Mouse (Mus musculus) hindbrain, embryonic 11.5 days (tissue): Measurements from ENCODE around the gene Gm42791. TPM values are rescaled to one million over a fixed set of nuclear protein-coding genes. Genes with fewer than 3 reads are reported as not detected.

ENCODE experiments used
- ATAC-seq: fragments of 200-750 bp; cut with Nextera tagmentation; 2 replicates; pipeline ENCODE4 v1.8.0; 2017; ENCODE audit warnings: mild to moderate bottlenecking, moderate TSS enrichment, moderate library complexity; ENCODE audit not compliant: low FRiP score
- DNase-seq: peaks from one replicate; pipeline ENCODE4 v3.0.0-alpha.2; 2015; ENCODE audit warnings: low spot score
- H3K27ac ChIP-seq: fragments of 300-500 bp; sonication (generic); 2 replicates; pipeline ENCODE4 v1.5.1; 2014; ENCODE audit warnings: mild to moderate bottlenecking, low read depth, low read length
- H3K27me3 ChIP-seq: fragments of 300-500 bp; sonication (generic); 2 replicates; pipeline ENCODE4 v1.6.1; 2014; ENCODE audit warnings: mild to moderate bottlenecking, low read length, moderate library complexity, mixed read lengths; ENCODE audit not compliant: control insufficient read depth, insufficient read depth
- H3K36me3 ChIP-seq: fragments of 300-500 bp; sonication (generic); 2 replicates; pipeline ENCODE4 v1.6.1; 2014; ENCODE audit warnings: mild to moderate bottlenecking, low read length, moderate library complexity, mixed read lengths; ENCODE audit not compliant: control insufficient read depth, insufficient read depth
- H3K4me1 ChIP-seq: fragments of 300-500 bp; sonication (generic); replicated peaks from 2 replicates; pipeline ENCODE4 v1.6.1; 2014; ENCODE audit warnings: low read length, mixed read lengths; ENCODE audit not compliant: control insufficient read depth, insufficient read depth
- H3K4me2 ChIP-seq: fragments of 300-500 bp; sonication (generic); replicated peaks from 2 replicates; pipeline ENCODE4 v1.6.1; 2014; ENCODE audit warnings: mild to moderate bottlenecking, low read depth, low read length
- H3K4me3 ChIP-seq: fragments of 300-500 bp; sonication (generic); 2 replicates; pipeline ENCODE4 v1.5.1; 2014; ENCODE audit warnings: low read depth, low read length
- H3K9ac ChIP-seq: fragments of 300-500 bp; sonication (generic); 2 replicates; pipeline ENCODE4 v1.6.1; 2014; ENCODE audit warnings: low read depth, low read length
- H3K9me3 ChIP-seq: fragments of 300-500 bp; sonication (generic); 2 replicates; pipeline ENCODE4 v1.6.1; 2016; ENCODE audit warnings: low read length; ENCODE audit not compliant: control insufficient read depth
- WGBS: fragments of 180-500 bp; shearing (Covaris S2); extraction: QIAGEN DNeasy Blood & Tissue Kit; methylation state at CpG from one replicate; pipeline ENCODE4 v1.1.7; 2014; 5-methylcytosine and 5-hydroxymethylcytosine counted together
- polyA plus RNA-seq: library from polyadenylated mRNA; unstranded; fragments of >200 nt; fragmentation: Nextera tagmentation; extraction: Ambion mirVana; gene quantifications from 2 replicates; pipeline ENCODE4 v1.2.1, GENCODE M21; 2014

Gene Gm42791
- polyA plus RNA-seq, 1 experiment from 2014 or later = not detected

DNA sequence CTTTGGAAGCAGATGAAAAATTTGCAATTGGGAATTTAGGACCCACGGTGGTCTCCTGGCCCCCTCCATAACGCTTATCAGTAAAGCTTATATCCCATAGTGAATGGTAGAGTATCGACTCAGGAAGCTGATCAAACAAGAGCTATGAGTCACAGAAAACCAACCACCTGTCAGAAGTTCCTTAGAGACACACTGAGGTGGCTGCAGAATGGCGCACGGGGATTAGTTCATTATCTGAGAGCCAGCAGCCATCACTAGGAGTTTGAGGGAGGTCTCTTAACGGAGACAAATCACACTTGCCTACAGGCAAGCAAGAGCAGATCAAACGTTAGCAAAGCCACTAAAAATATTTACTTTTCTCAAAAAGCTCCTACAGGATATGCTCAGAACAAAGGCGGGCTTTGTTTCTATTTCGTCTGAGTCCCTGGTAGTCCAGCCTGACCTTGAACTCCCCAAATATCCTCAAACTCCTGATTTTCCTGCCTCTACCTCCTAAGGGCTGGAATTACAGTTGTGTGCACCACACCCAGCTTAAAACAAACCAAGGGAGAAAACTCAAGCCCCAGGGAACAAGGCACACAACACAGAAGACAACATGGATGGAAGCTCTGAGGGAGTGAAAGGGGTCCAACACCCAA, 37.9 kb downstream of the Gm42791 start:
- no peak overlapping the region for H3K27ac ChIP-seq
- H3K27me3 ChIP-seq = no peaks in the 10 kb centered on the region
- H3K4me2 ChIP-seq = no peak overlapping the region
- no peak for ATAC-seq
- no peak overlapping the region for H3K4me3 ChIP-seq
- no peak overlapping the region for H3K9ac ChIP-seq
- no peaks in the 10 kb centered on the region for H3K9me3 ChIP-seq
- WGBS = 64% methylated on average over 9 of the region's 9 CpGs
- no peak for DNase-seq
- H3K36me3 ChIP-seq = no peaks in the 10 kb centered on the region
- peaks cover 3% of the 10 kb centered on the region for H3K4me1 ChIP-seq

GRCm38 (mm10) chr5:148956091-148956490, 38.9 kb downstream of the Gm42791 start:
- 74% methylated on average over 9 of the region's 9 CpGs for WGBS
- H3K9me3 ChIP-seq = no peaks in the 10 kb centered on the region
- ATAC-seq (no peak), DNase-seq (no peak)
- no peaks in the 10 kb centered on the region for H3K27me3 ChIP-seq
- H3K27ac ChIP-seq = no peak overlapping the region
- H3K4me3 ChIP-seq = no peak overlapping the region
- H3K4me1 ChIP-seq = peaks cover 3% of the 10 kb centered on the region
- no peak overlapping the region for H3K4me2 ChIP-seq
- no peaks in the 10 kb centered on the region for H3K36me3 ChIP-seq
- H3K9ac ChIP-seq = no peak overlapping the region

- Histone ChIP-seq H3K9ac (no peak overlapping the region), H3K4me2 (no peak overlapping the region), H3K9me3 (no peaks in the 10 kb centered on the region), H3K36me3 (no peaks in the 10 kb centered on the region), H3K4me3 (no peak overlapping the region), H3K4me1 (peaks cover 3% of the 10 kb centered on the region), H3K27ac (no peak overlapping the region), H3K27me3 (no peaks in the 10 kb centered on the region)
- ATAC-seq (no peak), DNase-seq (no peak)
- 93% methylated on average over 6 of the region's 6 CpGs for WGBS
These were observed 39.4 kb downstream of the Gm42791 start for GRCm38 (mm10) chr5:148955575-148955974.

GRCm38 (mm10) chr5:148954314-148955060, 40.5 kb downstream of the Gm42791 start:
- Histone ChIP-seq H3K4me3 (no peak overlapping the region), H3K36me3 (no peaks in the 10 kb centered on the region), H3K27me3 (no peaks in the 10 kb centered on the region), H3K4me1 (peaks cover 3% of the 10 kb centered on the region; the same call in 1 of the 2 replicates), H3K9ac (no peak overlapping the region), H3K4me2 (no peak overlapping the region), H3K9me3 (no peaks in the 10 kb centered on the region), H3K27ac (no peak overlapping the region)
- WGBS = 85% methylated on average over 22 of the region's 22 CpGs
- DNase-seq (no peak), ATAC-seq (no peak)

DNA sequence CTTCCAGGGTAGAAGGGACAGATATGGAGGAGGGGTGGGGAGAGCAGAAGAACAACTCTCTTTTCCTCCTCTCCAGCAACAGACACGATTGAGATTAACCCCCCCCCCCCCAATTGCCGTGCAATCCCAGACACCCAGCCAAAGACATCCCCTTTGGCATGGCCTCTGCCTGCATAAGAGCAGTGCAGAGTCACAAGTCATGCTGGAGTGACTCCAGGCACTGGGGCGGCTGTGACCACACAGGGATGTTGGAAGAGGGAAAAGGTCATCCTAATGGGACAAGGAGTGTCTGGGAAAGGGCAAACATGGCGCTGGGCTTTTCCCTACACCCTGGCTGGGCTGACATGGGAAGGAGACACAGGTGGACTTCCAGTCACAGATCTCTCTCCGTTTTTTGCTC, 41.8 kb downstream of the Gm42791 start:
- no peak for ATAC-seq

GRCm38 (mm10) chr5:148952419-148952818, 42.5 kb downstream of the Gm42791 start:
- H3K4me2 ChIP-seq = no peak overlapping the region
- peak; percentile 63 for DNase-seq
- no peaks in the 10 kb centered on the region for H3K27me3 ChIP-seq
- 48% methylated on average over 6 of the region's 6 CpGs for WGBS
- H3K9me3 ChIP-seq = no peaks in the 10 kb centered on the region
- H3K4me3 ChIP-seq = no peak overlapping the region
- H3K9ac ChIP-seq = no peak overlapping the region
- ATAC-seq = no peak
- H3K27ac ChIP-seq = no peak overlapping the region
- H3K36me3 ChIP-seq = no peaks in the 10 kb centered on the region
- H3K4me1 ChIP-seq = no peaks in the 10 kb centered on the region

More for the DNA sequence above, 41.8 kb downstream of the Gm42791 start:
- Histone ChIP-seq H3K9me3 (no peaks in the 10 kb centered on the region), H3K4me3 (no peak overlapping the region), H3K27ac (no peak overlapping the region), H3K36me3 (no peaks in the 10 kb centered on the region), H3K4me1 (no peaks in the 10 kb centered on the region), H3K4me2 (no peak overlapping the region), H3K27me3 (no peaks in the 10 kb centered on the region), H3K9ac (no peak overlapping the region)
- no peak for DNase-seq
- 89% methylated on average over 5 of the region's 5 CpGs for WGBS

DNA sequence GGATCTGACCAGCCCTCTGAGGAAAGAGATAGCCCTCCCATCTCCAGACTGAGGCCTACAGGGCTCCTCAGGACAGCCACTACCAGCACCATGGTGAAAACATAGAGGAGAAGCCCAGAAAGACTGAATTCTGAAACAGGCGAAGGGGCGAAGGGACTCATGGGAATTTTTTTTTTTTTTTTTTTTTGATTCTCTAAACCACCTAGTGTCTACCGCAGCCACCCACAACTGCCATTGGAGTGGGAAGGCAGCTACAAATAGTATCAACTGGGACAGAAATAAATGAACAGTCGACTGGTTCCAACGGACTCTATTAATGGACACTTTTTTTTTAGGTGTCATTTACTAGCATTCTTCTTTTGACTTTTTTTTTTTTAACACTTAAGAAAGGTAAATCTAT, 43.6 kb downstream of the Gm42791 start:
- Histone ChIP-seq H3K4me2 (no peak overlapping the region), H3K27me3 (no peaks in the 10 kb centered on the region), H3K9ac (no peak overlapping the region), H3K9me3 (no peaks in the 10 kb centered on the region), H3K36me3 (no peaks in the 10 kb centered on the region), H3K27ac (no peak overlapping the region), H3K4me1 (no peaks in the 10 kb centered on the region), H3K4me3 (no peak overlapping the region)
- 93% methylated on average over 5 of the region's 5 CpGs for WGBS
- DNase-seq = no peak
- ATAC-seq = no peak

- DNase-seq (no peak), ATAC-seq (no peak)
- H3K4me1 ChIP-seq = no peaks in the 10 kb centered on the region
- H3K9me3 ChIP-seq = no peaks in the 10 kb centered on the region
- 64% methylated on average over 15 of the region's 15 CpGs for WGBS
- H3K9ac ChIP-seq = no peak overlapping the region
- no peak overlapping the region for H3K4me2 ChIP-seq
- no peak overlapping the region for H3K27ac ChIP-seq
- H3K27me3 ChIP-seq = no peaks in the 10 kb centered on the region
- no peak overlapping the region for H3K4me3 ChIP-seq
- no peaks in the 10 kb centered on the region for H3K36me3 ChIP-seq
These were observed 44.9 kb downstream of the Gm42791 start for GRCm38 (mm10) chr5:148950064-148950463.

DNA sequence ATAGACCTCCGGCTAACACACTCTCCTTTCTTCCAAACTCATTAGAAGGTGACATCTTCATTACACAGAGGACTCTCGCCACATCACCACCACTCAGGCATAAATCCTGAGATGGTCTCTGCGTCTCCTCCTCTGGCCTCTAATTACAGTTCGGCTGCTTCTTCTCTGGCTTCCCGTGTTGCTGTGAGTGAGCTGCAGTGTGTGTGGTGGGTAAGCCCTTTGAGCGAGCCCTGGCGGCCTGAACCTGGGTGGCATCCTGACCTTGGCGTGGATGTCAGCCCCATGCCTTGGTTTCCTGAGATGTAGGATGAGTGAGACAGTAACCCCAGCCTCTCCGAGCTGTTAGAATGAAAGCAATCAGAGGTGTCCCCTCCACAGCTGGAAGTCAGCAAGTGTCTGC, 46.4 kb downstream of the Gm42791 start:
- Histone ChIP-seq H3K27me3 (no peaks in the 10 kb centered on the region), H3K4me1 (no peaks in the 10 kb centered on the region), H3K4me2 (no peak overlapping the region), H3K27ac (no peak overlapping the region), H3K4me3 (no peak overlapping the region), H3K9ac (no peak overlapping the region), H3K9me3 (no peaks in the 10 kb centered on the region), H3K36me3 (no peaks in the 10 kb centered on the region)
- no peak for ATAC-seq
- 78% methylated on average over 9 of the region's 9 CpGs for WGBS
- no peak for DNase-seq
